Mouse (Mus musculus) bone marrow macrophage, adult 2 months (primary cell): ENCODE data around the gene Hipk1.

Experiments
- CTCF ChIP-seq: IDR thresholded peaks from 2 replicates; pipeline ENCODE4 v1.5.1; 2012; ENCODE audit warnings: low read depth, mild to moderate bottlenecking, low read length, moderate library complexity
- POLR2A ChIP-seq: IDR thresholded peaks from 2 replicates; pipeline ENCODE4 v1.6.1; 2012; ENCODE audit warnings: mild to moderate bottlenecking, low read depth, low read length, borderline replicate concordance

GRCm38 (mm10) chr3:103772846-103773245 is 18.5 kb downstream of the Hipk1 start:
- TF ChIP-seq POLR2A (no peak), CTCF (no peak)
